In genomic region chr7:144111981-144112380, GRCm38 (mm10) we compare ENCODE assay signal across 18 mouse cellular contexts.
A peak's percentile ranks its signal among the peaks of the same experiment; 100 is the strongest.
DNase-seq lines count a peak whose midpoint lies in the region; ATAC-seq and TF ChIP-seq lines count a peak whose summit lies in the region.
"Had no signal": no experiment of that assay in that cellular context is flagged by ENCODE, and none has a peak within 500 bp of the region (broad histone marks: within the 10 kb centered on the region; RNA-seq: fewer than 3 reads in every experiment).

No protein-coding gene starts in this region.

- H3K9ac ChIP-seq in heart, postnatal 0 days (replicated peaks; ENCODE audit: low read depth, low read length) = no peak overlapping the region
- H3K9ac ChIP-seq in hindbrain, postnatal 0 days (replicated peaks; ENCODE audit: low read length) = no peak overlapping the region
- H3K9ac ChIP-seq in hindbrain, embryonic 16.5 days (ENCODE audit: low read depth, low read length) = no peak overlapping the region
- H3K9ac ChIP-seq in stomach, embryonic 16.5 days (ENCODE audit: low read length) = peak overlapping the region; percentile 12; the same call in 1 of the 2 replicates
- H3K9ac ChIP-seq in stomach, postnatal 0 days (ENCODE audit: low read length) = no peak overlapping the region
- H3K9ac ChIP-seq: forebrain, embryonic 15.5 days; heart, embryonic 13.5 days; hindbrain, embryonic 15.5 days had no signal

- 0 out of 2 replicates have a peak, but pooled peaks cover 10% of the 10 kb centered on the region for H3K4me1 ChIP-seq in heart, postnatal 0 days (ENCODE audit: control insufficient read depth, insufficient read depth)
- no peaks in the 10 kb centered on the region for H3K4me1 ChIP-seq in hindbrain, postnatal 0 days (ENCODE audit: insufficient read depth, low read length)
- H3K4me1 ChIP-seq in hindbrain, embryonic 16.5 days (ENCODE audit: control insufficient read depth, insufficient read depth, low read depth, low read length) = peaks cover 8% of the 10 kb centered on the region
- H3K4me1 ChIP-seq in stomach, embryonic 16.5 days (ENCODE audit: control insufficient read depth, insufficient read depth, low read length) = peaks cover 3% of the 10 kb centered on the region; the same call in 1 of the 2 replicates
- H3K4me1 ChIP-seq in stomach, postnatal 0 days (replicated peaks; ENCODE audit: control insufficient read depth, insufficient read depth) = no peaks in the 10 kb centered on the region

- no peaks in the 10 kb centered on the region for H3K27me3 ChIP-seq in heart, postnatal 0 days (ENCODE audit: control insufficient read depth, insufficient read depth, low read length)
- H3K27me3 ChIP-seq in hindbrain, postnatal 0 days (ENCODE audit: insufficient read depth, low read length) = no peaks in the 10 kb centered on the region
- no peaks in the 10 kb centered on the region for H3K27me3 ChIP-seq in hindbrain, embryonic 16.5 days (replicated peaks; ENCODE audit: control insufficient read depth, insufficient read depth, low read length)
- H3K27me3 ChIP-seq in stomach, embryonic 16.5 days (ENCODE audit: control insufficient read depth, insufficient read depth, low read length) = no peaks in the 10 kb centered on the region
- H3K27me3 ChIP-seq in stomach, postnatal 0 days (ENCODE audit: control insufficient read depth, insufficient read depth, low read length) = no peaks in the 10 kb centered on the region
- H3K27me3 ChIP-seq: forebrain, embryonic 15.5 days; heart, embryonic 13.5 days; hindbrain, embryonic 15.5 days had no signal

- H3K4me2 ChIP-seq in heart, postnatal 0 days (ENCODE audit: low read depth, low read length) = no peak overlapping the region
- H3K4me2 ChIP-seq in hindbrain, postnatal 0 days (ENCODE audit: low read depth, low read length) = no peak overlapping the region
- no peak overlapping the region for H3K4me2 ChIP-seq in hindbrain, embryonic 16.5 days (ENCODE audit: low read length)
- no peak overlapping the region for H3K4me2 ChIP-seq in stomach, embryonic 16.5 days (ENCODE audit: low read depth, low read length)
- no peak overlapping the region for H3K4me2 ChIP-seq in stomach, postnatal 0 days (replicated peaks; ENCODE audit: low read depth)
- H3K4me2 ChIP-seq: forebrain, embryonic 15.5 days; heart, embryonic 13.5 days; hindbrain, embryonic 15.5 days had no signal

- no peak overlapping the region for H3K4me3 ChIP-seq in heart, postnatal 0 days (ENCODE audit: low read depth, low read length)
- H3K4me3 ChIP-seq in hindbrain, postnatal 0 days (ENCODE audit: low read length) = no peak overlapping the region
- no peak overlapping the region for H3K4me3 ChIP-seq in hindbrain, embryonic 16.5 days (ENCODE audit: low read length)
- H3K4me3 ChIP-seq in stomach, embryonic 16.5 days (replicated peaks; ENCODE audit: low read length) = no peak overlapping the region
- no peak overlapping the region for H3K4me3 ChIP-seq in stomach, postnatal 0 days (ENCODE audit: low read depth, low read length)
- H3K4me3 ChIP-seq: embryonic facial prominence, embryonic 10.5 days; forebrain, embryonic 15.5 days; heart, embryonic 13.5 days; hindbrain, embryonic 15.5 days had no signal

- no peak for TF ChIP-seq CTCF in heart, postnatal 0 days (IDR thresholded peaks at IDR 0.05; ENCODE audit: low read depth)
- TF ChIP-seq CTCF in hindbrain, postnatal 0 days (IDR thresholded peaks at IDR 0.05; ENCODE audit: low read depth) = peak; percentile 4; the same call in 1 of the 2 replicates
- TF ChIP-seq CTCF in stomach, postnatal 0 days (IDR thresholded peaks at IDR 0.05; ENCODE audit: low read depth) = no peak

- no peaks in the 10 kb centered on the region for H3K36me3 ChIP-seq in heart, postnatal 0 days (replicated peaks; ENCODE audit: control insufficient read depth, insufficient read depth, low read length)
- no peaks in the 10 kb centered on the region for H3K36me3 ChIP-seq in hindbrain, postnatal 0 days (ENCODE audit: insufficient read depth, low read length)
- no peaks in the 10 kb centered on the region for H3K36me3 ChIP-seq in hindbrain, embryonic 16.5 days (ENCODE audit: control insufficient read depth, insufficient read depth, low read length)
- no peaks in the 10 kb centered on the region for H3K36me3 ChIP-seq in stomach, embryonic 16.5 days (ENCODE audit: control insufficient read depth, insufficient read depth, low read length)
- no peaks in the 10 kb centered on the region for H3K36me3 ChIP-seq in stomach, postnatal 0 days (ENCODE audit: control insufficient read depth, insufficient read depth, low read length)
- H3K36me3 ChIP-seq: embryonic facial prominence, embryonic 10.5 days; forebrain, embryonic 15.5 days; heart, embryonic 13.5 days; hindbrain, embryonic 15.5 days had no signal

- H3K9me3 ChIP-seq in heart, postnatal 0 days (replicated peaks; ENCODE audit: control insufficient read depth, low read length) = no peaks in the 10 kb centered on the region
- H3K9me3 ChIP-seq in hindbrain, postnatal 0 days (ENCODE audit: low read length) = no peaks in the 10 kb centered on the region
- no peaks in the 10 kb centered on the region for H3K9me3 ChIP-seq in hindbrain, embryonic 16.5 days (ENCODE audit: control insufficient read depth, low read length)
- no peaks in the 10 kb centered on the region for H3K9me3 ChIP-seq in stomach, embryonic 16.5 days (replicated peaks; ENCODE audit: control insufficient read depth, low read length)
- no peaks in the 10 kb centered on the region for H3K9me3 ChIP-seq in stomach, postnatal 0 days (ENCODE audit: control insufficient read depth, low read length)
- H3K9me3 ChIP-seq: embryonic facial prominence, embryonic 10.5 days; forebrain, embryonic 15.5 days; heart, embryonic 13.5 days; hindbrain, embryonic 15.5 days had no signal

- TF ChIP-seq EP300 in heart, postnatal 0 days (IDR thresholded peaks at IDR 0.05; ENCODE audit: low read depth) = no peak
- no peak for TF ChIP-seq EP300 in stomach, postnatal 0 days (optimal IDR thresholded peaks at IDR 0.05)

- H3K27ac ChIP-seq in heart, postnatal 0 days (ENCODE audit: low read depth) = no peak overlapping the region
- H3K27ac ChIP-seq in hindbrain, postnatal 0 days = no peak overlapping the region
- H3K27ac ChIP-seq in hindbrain, embryonic 16.5 days (ENCODE audit: low read depth, low read length) = no peak overlapping the region
- no peak overlapping the region for H3K27ac ChIP-seq in stomach, embryonic 16.5 days (ENCODE audit: low read length)
- no peak overlapping the region for H3K27ac ChIP-seq in stomach, postnatal 0 days (replicated peaks)
- H3K27ac ChIP-seq: embryonic facial prominence, embryonic 10.5 days; forebrain, embryonic 15.5 days; heart, embryonic 13.5 days; hindbrain, embryonic 15.5 days had no signal

- intact Hi-C loops in heart, postnatal 14 days (cut with DNase I) = no loop called here

- no peak for ATAC-seq in heart, postnatal 0 days (ENCODE audit: insufficient read depth, low read depth)
- peak; percentile 55; the same call in 1 of the 2 replicates for ATAC-seq in hindbrain, postnatal 0 days
- no peak for ATAC-seq in hindbrain, embryonic 16.5 days
- ATAC-seq in stomach, embryonic 16.5 days (ENCODE audit: insufficient read depth, low FRiP score) = no peak
- ATAC-seq in stomach, postnatal 0 days (ENCODE audit: low FRiP score, low TSS enrichment) = no peak
- ATAC-seq: forebrain, embryonic 15.5 days had no signal

- DNase-seq in heart, postnatal 0 days (ENCODE audit: low spot score) = peak; percentile 5
- no peak for DNase-seq in heart, postnatal 14 days
- no peak for DNase-seq in hindbrain, postnatal 0 days (ENCODE audit: low spot score)
- DNase-seq in stomach, postnatal 0 days (ENCODE audit: low spot score) = no peak
- DNase-seq in retina, embryonic 14.5 days (ENCODE audit: low spot score) = no peak
- DNase-seq: adrenal gland, adult 2 months; adrenal gland, postnatal 25 days; cerebellum, adult 2 months; cerebellum, postnatal 10 days; gastrocnemius, postnatal 14 days; heart, postnatal 36 days; kidney, adult 18-20 months had no signal

- 48% methylated on average over 3 of the region's 3 CpGs for WGBS in heart, postnatal 0 days
- 67% methylated on average over 3 of the region's 3 CpGs for WGBS in hindbrain, postnatal 0 days
- WGBS in hindbrain, embryonic 16.5 days = 65% methylated on average over 3 of the region's 3 CpGs
- 80% methylated on average over 3 of the region's 3 CpGs for WGBS in stomach, embryonic 16.5 days
- 71% methylated on average over 3 of the region's 3 CpGs for WGBS in stomach, postnatal 0 days
